Mouse (Mus musculus): ENCODE data around the gene Hax1.
A peak's percentile ranks its signal among the peaks of the same experiment; 100 is the strongest.

The Hax1 gene

DNA sequence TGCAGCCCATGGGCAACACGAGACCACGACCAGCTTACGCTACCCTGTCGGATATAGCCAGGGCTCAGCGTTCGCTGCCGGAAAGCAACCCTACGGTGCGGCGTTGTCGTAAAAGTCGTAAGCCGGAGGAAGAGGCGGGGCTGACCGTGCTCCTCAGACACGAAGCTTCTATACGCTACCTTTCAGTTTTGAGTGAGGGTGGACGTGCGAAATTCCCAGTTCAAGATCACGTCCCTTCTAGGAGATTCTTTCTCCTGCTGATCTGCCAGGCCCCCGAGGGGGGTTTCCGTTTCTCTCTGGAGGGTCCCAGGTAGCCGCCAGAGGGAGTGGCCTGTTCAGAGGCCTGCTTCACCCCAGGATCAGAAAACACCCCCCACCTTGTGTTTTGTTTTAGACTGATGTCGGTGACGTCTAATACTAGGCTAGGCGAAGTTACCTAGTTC lies at the start of gene Hax1:
Gene Hax1, minus strand, starts transcription at position 169 of the 443 bp plus-strand sequence.
- DNase-seq (ENCODE audit: extremely low spot score), result peak; percentile 94

DNA sequence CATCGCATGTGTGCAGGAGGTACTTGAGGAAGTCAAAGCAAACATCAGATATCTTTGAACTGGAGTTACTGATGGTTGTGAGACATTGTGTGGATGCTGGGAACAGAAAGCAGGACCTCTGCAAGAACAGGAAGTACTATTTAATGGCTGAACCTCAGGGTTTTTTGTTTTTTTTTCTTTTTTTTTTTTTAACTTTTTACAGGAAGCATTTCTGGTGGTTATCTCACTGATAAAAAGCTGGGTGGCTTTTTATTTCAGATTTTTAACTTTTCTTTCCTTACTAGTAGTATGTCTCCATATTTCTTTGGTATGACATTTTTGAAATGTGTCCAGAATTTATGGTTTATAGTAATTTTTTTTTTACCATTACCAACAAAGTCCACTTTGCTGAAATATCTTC lies 37.7 kb upstream of the Hax1 start:
- DNase-seq (ENCODE audit: extremely low spot score), result no peak

DNA sequence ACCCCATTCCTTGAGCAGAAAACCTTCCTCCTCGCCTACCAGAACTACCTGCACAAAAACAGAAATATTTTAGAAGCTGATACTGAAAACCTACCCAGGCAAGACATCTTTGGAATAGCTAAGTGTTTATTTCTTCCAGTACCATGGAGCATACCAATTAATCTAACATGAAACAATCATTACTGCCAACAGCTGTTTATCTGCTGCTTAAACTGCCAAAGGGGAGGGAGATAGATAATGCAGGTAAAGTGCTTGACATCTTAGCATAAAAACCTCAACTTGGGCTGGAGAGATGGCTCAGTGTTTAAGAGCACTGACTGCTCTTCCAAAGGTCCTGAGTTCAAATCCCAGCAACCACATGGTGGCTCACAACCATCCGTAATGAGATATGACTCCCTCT lies 36.1 kb upstream of the Hax1 start:
- DNase-seq (ENCODE audit: extremely low spot score), result no peak

DNA sequence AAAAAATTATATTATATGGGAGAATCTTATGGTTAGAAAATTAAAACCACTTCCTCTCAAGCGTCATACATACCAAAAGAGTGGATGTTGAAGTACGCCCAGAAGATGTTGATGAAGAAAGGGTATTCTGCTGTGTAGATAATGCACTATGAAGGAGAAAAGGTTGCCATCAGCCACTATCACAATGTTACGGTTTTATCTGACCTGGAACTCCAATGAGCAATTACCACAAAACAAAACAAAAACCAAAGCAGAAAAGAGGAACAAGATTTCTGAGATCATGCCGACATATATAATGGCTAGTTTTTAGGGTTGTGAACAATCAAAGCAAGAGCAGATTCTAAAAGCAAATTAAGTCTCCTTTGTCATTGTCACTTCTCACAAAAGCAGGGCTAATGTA lies 18.0 kb upstream of the Hax1 start:
- DNase-seq (ENCODE audit: extremely low spot score), result no peak

DNA sequence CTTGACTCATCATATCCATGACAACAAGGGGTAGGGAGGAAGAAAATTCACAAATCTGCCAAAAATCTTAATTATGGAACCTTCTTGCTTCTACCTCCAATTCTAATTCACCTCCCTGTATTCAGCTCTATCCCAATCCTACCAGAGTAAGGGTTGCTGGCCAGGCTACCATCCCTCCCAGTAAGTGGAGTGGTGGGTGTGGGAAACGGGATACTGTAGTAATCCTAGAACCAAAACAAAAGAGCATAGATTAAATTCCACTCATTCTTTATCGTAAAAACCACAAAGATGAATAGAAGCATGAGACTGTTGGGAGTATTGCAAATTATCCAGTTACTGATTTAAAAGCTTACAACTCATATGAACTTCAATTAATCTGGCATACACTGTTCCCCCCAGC lies 11.7 kb upstream of the Hax1 start:
- no peak for DNase-seq (ENCODE audit: extremely low spot score)

DNA sequence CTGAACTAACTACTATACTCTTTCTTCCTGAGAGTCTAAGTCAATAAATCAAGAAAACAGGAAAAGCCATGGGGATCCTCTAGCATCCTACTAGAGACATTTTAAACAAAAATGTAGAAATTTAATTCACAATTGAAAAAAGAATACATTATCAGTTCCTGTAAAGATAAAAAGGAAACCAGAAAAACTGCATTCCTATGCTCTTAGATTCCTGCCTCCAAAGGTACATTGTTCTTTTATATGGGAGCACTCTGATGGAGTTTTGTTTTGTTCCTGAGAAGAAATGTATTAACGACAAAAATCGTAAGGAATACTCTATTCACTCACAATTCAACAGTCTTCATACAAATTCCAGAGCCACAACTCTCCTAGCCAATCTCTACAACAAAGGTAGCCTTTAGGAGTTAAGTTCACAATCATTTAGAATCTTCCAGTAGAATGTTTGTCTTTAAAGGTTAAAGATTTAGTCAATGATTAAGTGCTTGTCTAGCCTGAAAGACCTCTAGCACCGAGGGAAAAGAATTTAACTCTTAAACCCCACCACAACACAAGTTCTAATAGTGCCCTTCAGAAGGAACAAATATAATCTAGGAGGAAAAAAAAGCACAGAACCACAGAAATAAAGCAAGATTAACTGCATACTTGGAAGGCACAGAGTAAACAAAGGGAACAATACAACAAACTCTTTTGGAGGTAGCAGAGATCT lies 5.7 kb upstream of the Hax1 start:
- no peak for DNase-seq (ENCODE audit: extremely low spot score)

DNA sequence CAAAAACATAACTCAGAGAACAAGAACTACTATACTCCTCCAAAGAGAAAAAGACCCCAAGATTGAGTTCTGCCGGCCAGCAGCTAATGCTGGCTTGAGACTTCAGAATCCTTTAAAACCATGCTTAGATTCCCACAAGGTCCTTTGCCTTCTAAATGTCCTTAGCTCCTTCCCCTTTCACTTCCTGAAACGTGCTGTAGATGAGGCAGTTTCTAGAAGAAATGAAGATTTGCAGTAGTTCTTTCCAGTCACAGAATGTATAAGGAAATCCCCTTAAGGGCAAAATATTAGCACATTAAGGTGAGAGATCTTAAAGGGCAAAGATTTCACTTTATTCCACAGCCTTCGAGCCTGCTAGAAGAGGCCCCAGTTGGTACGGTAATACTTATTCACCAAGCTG lies 1.2 kb upstream of the Hax1 start:
- DNase-seq (ENCODE audit: extremely low spot score), result no peak

DNA sequence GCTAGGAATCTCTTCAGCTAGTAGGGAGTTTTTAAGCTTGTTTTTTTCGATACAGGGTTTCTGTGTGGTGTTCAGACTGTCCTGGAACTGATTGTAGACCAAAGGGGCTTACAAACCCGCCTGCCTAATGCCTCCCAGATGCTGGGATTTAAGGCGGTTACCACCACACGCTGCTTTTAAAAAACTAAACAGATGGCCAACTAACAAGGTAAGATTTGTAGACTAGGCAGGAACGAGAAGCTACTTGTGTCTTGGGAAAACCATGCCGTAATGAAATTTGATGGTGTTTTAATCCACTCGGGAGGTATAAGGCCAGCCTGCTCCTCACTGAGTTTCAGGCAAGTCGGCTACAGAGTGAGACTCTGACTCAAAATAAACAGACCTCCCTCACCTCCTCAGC lies 510 bp upstream of the Hax1 start:
- no peak for DNase-seq (ENCODE audit: extremely low spot score)

DNA sequence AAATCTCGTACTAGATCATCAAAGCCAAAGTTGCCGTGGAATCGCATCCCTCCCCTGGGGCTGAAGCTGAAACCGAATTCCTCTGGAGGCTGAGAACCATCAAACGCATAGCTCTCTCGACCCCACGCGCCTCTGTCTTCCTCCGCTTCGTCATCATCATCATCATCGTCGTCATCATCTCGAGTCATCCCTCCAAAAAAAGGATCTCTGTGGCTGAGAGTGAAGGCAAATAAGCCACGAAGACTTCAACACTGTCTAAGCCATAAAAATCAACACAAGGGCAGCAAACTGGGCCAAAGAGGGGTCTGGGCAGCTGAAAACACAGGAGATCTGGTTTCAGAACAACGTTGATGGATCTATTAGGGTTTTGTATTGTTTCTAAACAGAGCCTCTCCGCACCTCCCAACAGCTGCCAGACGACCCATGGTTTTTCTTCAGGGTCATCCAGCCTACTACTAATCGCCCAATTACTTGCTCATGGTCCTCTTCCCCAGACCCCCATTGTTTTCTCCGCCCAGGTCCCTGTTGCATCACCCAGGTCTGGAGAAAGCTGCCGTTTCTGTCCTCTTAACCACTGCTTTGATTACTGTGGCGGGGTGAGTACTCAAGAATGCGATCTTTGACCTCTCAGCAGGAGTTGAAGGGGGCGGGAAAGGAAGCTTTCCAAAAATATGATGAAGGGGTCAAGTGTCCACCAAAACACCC lies 637 bp downstream of the Hax1 start:
- peak; percentile 81 for DNase-seq (ENCODE audit: extremely low spot score)

DNA sequence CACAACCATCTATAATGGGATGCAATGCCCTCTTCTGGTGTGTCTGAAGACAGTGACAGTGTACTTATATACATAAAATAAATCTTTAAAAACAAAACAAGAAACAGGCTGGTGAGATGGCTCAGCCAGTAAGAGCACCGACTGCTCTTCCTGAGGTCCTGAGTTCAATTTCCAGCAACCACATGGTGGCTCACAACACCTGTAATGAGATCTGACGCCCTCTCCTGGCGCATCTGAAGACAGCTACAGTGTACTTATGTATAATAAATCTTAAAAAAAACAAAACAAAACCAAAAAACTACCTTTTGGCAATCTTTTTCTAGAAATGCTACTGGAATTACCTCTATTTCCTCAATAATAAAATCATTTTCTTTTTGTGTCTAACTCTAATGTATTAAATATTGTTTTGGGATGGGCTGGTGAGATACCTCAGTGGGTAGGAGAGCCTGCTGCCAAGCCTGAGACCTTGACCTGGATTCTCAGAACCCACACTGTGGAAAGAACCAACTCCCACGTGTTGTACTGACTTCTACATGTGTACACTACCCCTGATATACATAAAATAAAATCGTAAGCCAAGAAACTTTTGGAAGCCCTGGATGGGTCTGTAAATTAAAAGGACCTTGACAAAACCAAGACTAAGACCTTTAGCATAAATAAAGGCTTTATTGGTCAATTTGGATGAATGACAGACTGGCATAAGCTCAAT lies 3.6 kb downstream of the Hax1 start:
- no peak for DNase-seq (ENCODE audit: extremely low spot score)

DNA sequence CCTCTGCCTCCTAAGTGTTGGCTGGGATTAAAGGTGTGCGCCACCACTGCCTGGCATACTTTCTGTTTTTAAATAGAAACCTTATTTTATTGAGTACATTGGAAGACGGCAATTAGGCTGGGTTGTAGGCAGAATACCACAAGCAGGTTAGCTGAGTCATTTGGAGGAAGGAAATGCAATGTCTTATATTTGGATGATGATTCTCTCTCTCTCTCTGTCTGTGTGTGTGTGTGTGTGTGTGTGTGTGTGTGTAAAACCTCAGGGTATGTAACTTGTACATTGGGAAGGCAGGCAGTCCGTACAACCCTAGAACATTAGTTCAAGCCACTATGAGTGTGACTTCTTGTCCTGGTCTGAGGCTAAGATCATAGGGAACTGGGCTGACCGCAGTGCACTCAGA lies 10.8 kb downstream of the Hax1 start:
- DNase-seq (ENCODE audit: extremely low spot score), result no peak

DNA sequence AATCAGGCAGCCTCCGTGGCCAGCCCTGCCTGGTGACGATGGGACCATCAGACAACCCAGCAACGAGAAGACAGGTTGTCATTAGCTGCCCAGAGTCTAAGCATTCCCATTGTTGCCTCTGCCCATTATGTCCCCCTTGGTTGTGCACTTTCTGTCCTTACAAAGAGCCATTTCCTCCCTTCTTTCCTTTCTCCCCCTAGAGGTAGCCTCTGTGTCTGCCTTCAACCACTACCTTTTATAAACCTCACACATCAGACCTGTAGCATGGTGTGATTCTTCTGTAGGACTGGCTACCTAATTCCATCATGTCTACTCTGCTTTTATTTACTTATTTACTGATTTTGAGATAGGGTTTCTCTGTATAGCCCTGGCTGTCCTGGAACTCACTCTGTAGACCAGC lies 11.4 kb downstream of the Hax1 start:
- DNase-seq (ENCODE audit: extremely low spot score), result no peak

DNA sequence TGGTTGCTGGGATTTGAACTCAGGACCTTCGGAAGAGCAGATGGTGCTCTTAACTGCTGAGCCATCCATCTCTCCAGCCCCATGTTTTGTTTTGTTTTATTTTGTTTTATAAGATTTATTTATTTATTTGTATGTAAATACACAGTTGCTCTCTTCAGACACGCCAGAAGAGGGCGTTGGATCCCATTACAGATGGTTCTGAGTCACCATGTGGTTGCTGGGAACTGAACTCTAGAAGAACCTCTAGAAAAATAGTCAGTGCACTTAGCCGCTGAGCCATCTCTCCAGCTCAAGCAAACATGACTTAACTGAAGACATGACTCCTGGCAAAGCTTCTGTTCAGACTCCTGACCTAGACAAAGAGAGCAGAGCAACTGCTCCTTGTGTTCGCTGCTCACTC lies 16.2 kb downstream of the Hax1 start:
- no peak for DNase-seq (ENCODE audit: extremely low spot score)

DNA sequence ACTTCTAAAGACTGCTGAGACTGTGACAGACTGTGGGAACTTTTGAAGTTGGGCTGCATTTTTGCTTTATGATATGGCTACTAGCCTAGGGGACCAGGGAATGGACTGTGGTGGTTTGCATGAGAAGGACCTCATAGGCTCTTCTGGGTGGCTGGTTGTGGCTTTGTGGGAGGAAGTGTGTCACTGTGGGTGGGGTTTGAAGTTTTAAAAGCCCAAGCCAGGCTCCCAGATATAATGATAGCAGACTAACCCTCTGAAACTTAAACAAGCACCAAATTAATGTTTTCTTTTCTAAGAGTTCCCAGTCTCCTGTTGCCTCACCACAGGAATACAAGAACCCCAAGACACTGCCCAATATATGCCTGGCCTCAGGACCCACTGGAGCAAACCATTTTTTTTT lies 21.7 kb downstream of the Hax1 start:
- DNase-seq (ENCODE audit: extremely low spot score), result no peak

DNA sequence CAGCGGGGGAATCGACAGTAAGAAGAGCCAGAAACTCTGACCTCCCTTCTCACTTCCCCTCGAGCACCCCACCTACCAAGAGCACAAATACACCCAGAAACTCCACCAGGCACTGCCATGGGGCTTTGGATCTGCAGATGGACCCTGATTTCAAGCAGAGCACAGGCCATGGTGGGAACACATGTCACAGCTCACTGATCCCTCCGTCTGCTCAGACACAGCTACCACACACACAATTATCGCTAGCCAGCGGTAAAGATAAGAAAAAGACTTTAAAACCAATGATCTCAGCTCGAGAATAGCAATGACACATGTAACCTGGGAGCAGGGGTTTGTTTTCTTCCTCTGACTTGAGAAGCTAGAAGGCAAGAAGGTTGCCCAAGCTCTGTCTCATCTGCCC lies 30.1 kb downstream of the Hax1 start:
- no peak for DNase-seq (ENCODE audit: extremely low spot score)

DNA sequence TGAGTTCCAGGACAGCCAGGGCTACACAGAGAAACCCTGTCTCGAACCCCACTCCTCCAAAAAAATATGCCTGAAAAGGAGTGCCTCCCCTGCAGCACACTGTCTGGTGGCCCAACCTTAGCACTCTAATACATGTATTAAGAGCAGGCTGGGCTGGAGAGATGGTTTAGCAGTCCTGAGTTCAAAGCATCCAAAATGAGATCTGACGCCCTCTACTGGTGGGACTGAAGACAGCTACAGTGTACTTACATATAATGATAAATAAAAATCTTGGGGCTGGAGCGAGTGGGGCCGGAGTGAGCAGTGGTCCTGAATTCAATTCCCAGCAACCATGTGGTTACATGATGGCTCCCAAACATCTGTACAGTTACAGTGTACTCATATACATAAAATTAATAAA lies 31.6 kb downstream of the Hax1 start:
- DNase-seq (ENCODE audit: extremely low spot score), result peak; percentile 28

DNA sequence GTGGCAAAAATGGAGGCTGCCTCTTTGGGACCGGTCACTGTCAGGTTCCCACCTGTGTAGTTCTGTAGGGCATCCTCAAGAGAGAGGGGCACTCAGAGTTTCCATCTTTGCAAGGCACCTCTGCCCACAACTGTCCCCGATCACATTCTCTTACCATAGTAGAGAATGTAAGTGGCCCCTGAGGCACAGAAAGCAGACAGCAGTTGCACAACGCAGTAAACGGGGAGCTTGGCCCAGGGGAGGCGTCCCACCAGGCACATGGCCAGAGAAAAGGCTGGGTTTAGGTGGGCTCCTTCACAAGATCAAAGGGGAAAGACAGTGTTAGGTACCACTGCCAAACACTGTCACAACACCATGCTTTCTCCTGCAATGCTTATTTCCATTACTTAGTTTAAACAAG lies 32.6 kb downstream of the Hax1 start:
- no peak for DNase-seq (ENCODE audit: extremely low spot score)

DNA sequence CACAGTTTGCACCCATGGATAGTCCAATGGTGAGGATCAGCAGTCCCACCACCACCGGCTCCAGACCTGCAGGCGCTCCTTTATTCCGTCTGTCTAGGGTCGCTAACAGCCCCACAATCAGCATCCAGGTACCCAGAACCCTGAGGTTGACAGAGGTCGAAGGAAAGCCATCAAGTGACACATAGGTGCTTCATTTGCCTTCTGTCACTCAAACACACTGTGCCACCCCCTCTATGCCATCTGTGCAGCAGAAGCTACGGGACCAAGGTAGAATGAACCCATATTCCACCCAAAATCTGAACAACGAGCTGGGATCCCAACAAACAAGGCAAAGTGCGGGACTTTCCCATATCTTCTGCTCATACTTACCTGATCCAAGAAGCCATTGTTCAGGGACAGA lies 33.0 kb downstream of the Hax1 start:
- DNase-seq (ENCODE audit: extremely low spot score), result no peak

DNA sequence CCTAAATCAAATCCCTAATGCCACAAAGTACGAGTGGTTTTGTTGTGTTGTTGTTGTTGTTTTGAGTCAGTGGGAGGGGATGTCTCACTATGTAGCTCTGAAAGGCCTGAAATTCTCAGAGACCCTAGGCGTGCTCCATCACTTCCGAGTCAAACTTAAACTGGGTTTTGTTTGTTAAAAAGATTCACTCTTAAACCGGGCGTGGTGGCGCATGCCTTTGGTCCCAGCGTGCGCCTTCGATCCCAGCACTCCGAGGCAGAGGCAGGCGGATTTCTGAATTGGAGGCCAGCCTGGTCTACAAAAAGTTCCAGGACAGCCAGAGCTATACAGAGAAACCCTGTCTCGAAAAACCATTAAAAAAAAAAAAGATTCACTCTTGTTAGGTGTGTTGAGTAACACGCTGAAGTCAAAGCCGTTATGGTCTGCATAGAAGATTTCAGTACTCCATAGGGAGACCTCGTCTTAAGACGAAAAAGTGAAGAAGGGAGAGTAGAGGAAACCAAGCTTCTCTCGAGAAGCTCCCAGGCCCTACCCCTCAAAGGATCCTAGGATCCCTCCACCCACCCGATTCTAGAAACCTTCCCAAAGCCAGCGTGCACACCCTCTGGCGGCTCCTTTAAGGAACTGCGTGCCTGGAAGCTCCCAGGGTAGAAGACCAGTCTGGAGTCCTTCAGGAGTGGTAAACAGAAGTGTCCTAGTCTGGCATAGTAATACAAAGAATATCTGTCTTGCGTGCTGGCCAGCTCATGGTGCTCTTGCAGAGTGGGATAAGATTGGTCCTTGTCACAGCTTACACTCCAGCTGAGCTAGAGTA lies 34.4 kb downstream of the Hax1 start:
- DNase-seq (ENCODE audit: extremely low spot score), result peak; percentile 60

DNA sequence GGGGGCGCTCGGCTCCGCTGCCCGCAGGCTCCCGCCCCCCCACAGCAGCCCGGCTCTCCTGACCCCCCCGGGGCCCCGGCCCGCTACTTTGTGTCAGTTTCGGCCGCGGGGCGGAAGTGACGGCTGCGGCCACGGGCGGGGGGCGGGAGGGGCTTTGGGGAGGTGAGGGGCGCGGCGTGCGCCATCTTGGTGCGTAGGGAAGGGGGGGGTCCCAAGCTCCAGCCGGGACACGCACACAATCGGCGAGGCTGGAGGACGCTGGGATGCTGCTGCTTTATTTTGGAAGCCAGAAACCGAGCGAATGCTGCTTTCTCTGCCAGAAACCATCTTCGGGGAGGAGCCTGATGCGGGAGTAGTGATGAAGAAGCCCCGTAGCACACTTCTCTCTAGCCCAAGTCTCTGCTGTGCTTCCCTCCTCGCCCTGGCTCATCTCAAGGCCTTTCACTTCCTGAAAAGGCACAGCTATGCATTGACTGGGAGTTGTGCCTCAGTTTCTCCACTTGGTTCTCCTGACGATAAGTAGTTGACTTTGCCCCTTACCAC lies 35.3 kb downstream of the Hax1 start, which contains the start of gene Atp8b2:
Gene Atp8b2, minus strand, starts transcription at position 288 of the 543 bp plus-strand sequence.
- DNase-seq (ENCODE audit: extremely low spot score), result peak; percentile 85

DNA sequence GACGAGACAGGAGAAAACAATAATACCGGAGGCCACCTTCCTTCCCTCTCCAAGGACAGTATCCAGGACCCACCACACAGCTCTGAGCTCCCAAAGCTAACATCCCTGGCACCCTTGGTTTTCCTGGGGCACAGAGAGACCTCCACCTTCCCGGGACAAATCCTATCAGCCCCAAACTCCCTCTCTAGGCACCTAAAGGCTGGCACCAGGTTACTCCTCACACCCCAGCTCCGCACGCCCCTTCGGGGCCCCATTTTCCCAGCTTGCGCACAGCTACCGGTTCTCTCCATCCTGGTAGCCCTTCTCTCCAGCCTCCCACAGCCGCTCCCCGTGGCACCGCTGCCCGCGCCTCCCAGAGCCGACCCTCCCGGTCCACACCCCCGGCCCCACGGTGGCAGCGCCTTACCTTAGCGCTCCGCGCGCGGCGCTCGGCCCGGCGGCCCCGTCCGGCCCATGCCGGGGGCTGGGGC lies 35.8 kb downstream of the Hax1 start:
- no peak for DNase-seq (ENCODE audit: extremely low spot score)

All from embryo, embryonic 9.5 days (tissue).